Mouse (Mus musculus): ENCODE data around the gene Cad. TPM values are rescaled to one million over a fixed set of nuclear protein-coding genes. Genes with fewer than 3 reads are reported as not detected.

Cad gene
- total and polyA plus RNA-seq, 3 experiments, result 43.1 to 123 (median 106) TPM

- no peaks in the 10 kb centered on the region for H3K79me2 ChIP-seq (replicated peaks; ENCODE audit: control insufficient read depth, extremely low read depth, insufficient read depth, poor library complexity, severe bottlenecking)
- dilution Hi-C loops (cut with MboI; ENCODE audit: extremely low pct_ligation_motif_present, extremely low pct_unique_long_range_greater_than_20kb, low sequenced_read_pairs) (no loop called here), in situ Hi-C loops (cut with MboI; ENCODE audit: low pct_ligation_motif_present, low pct_unique_long_range_greater_than_20kb, low sequenced_read_pairs) (no loop called here)
- no peak overlapping the region for H3K4me2 ChIP-seq (ENCODE audit: insufficient read depth, low read depth, poor library complexity, severe bottlenecking)
- H3K4me1 ChIP-seq (ENCODE audit: control insufficient read depth in 1 of 2, insufficient read depth in 2 of 2), result 0 out of 4 replicates have a peak, but pooled peaks cover 0 to 2% of the 10 kb centered on the region in 2 experiments
- no peak overlapping the region for H3K4me3 ChIP-seq (replicated peaks in 1 of 3; ENCODE audit: low read depth in 2 of 3, low read length in 2 of 3, poor library complexity in 1 of 3)
- no peaks in the 10 kb centered on the region for H3K9me3 ChIP-seq (replicated peaks; ENCODE audit: low read length)
- no peak for DNase-seq (ENCODE audit: extremely low read depth)
- no peak overlapping the region for H3K27ac ChIP-seq (ENCODE audit: insufficient read depth, low read depth)
- no peaks in the 10 kb centered on the region for H3K27me3 ChIP-seq (replicated peaks)
- TF ChIP-seq PAX5 (IDR thresholded peaks at IDR 0.05; ENCODE audit: low read length) (no peak), EP300 (IDR thresholded peaks at IDR 0.05; ENCODE audit: low read length) (no peak), ZKSCAN1 (IDR thresholded peaks at IDR 0.05; ENCODE audit: borderline replicate concordance, low read depth, low read length) (no peak), TCF12 (IDR thresholded peaks at IDR 0.05; ENCODE audit: low read depth, low read length) (no peak), JUN (IDR thresholded peaks at IDR 0.05; ENCODE audit: insufficient read depth, low read depth, low read length) (no peak)
- no peak overlapping the region for H3K9ac ChIP-seq (ENCODE audit: insufficient read depth, low read depth)
- no peaks in the 10 kb centered on the region for H3K36me3 ChIP-seq (replicated peaks in 1 of 2; ENCODE audit: control insufficient read depth in 1 of 2, insufficient read depth in 1 of 2, low read length in 1 of 2)
Measured at GRCm38 (mm10) chr5:31024641-31025040, 29.9 kb upstream of the Cad start.

GRCm38 (mm10) chr5:31030926-31031325 lies 23.7 kb upstream of the Cad start:
- Histone ChIP-seq H3K27me3 (replicated peaks) (no peaks in the 10 kb centered on the region), H3K4me3 (replicated peaks in 1 of 3; ENCODE audit: low read depth in 2 of 3, low read length in 2 of 3, poor library complexity in 1 of 3) (no peak overlapping the region), H3K27ac (ENCODE audit: insufficient read depth, low read depth) (no peak overlapping the region), H3K79me2 (replicated peaks; ENCODE audit: control insufficient read depth, extremely low read depth, insufficient read depth, poor library complexity, severe bottlenecking) (no peaks in the 10 kb centered on the region), H3K36me3 (replicated peaks in 1 of 2; ENCODE audit: control insufficient read depth in 1 of 2, insufficient read depth in 1 of 2, low read length in 1 of 2) (peaks cover 0 to 12% of the 10 kb centered on the region in 2 experiments), H3K9me3 (replicated peaks; ENCODE audit: low read length) (no peaks in the 10 kb centered on the region), H3K4me1 (ENCODE audit: control insufficient read depth in 1 of 2, insufficient read depth in 2 of 2) (no peaks in the 10 kb centered on the region), H3K9ac (ENCODE audit: insufficient read depth, low read depth) (no peak overlapping the region), H3K4me2 (ENCODE audit: insufficient read depth, low read depth, poor library complexity, severe bottlenecking) (no peak overlapping the region)
- dilution Hi-C loops (cut with MboI; ENCODE audit: extremely low pct_ligation_motif_present, extremely low pct_unique_long_range_greater_than_20kb, low sequenced_read_pairs) (no loop called here), in situ Hi-C loops (cut with MboI; ENCODE audit: low pct_ligation_motif_present, low pct_unique_long_range_greater_than_20kb, low sequenced_read_pairs) (no loop called here)
- no peak for DNase-seq (ENCODE audit: extremely low read depth)
- TF ChIP-seq RCOR1 (conservative IDR thresholded peaks at IDR 0.05; ENCODE audit: low read depth, low read length), result no peak
- TF ChIP-seq POLR2A (IDR thresholded peaks at IDR 0.05; ENCODE audit: low read depth, low read length), result no peak
- TF ChIP-seq MAZ (IDR thresholded peaks at IDR 0.05; ENCODE audit: low read depth, low read length), result no peak

GRCm38 (mm10) chr5:31031508-31031907 lies 23.1 kb upstream of the Cad start:
- no peaks in the 10 kb centered on the region for H3K4me1 ChIP-seq (ENCODE audit: control insufficient read depth in 1 of 2, insufficient read depth in 2 of 2)

More at GRCm38 (mm10) chr5:31031508-31031907, 23.1 kb upstream of the Cad start:
- DNase-seq (ENCODE audit: extremely low read depth), result no peak
- in situ Hi-C loops (cut with MboI; ENCODE audit: low pct_ligation_motif_present, low pct_unique_long_range_greater_than_20kb, low sequenced_read_pairs), result no loop called here
- dilution Hi-C loops (cut with MboI; ENCODE audit: extremely low pct_ligation_motif_present, extremely low pct_unique_long_range_greater_than_20kb, low sequenced_read_pairs), result no loop called here
- Histone ChIP-seq H3K27ac (ENCODE audit: insufficient read depth, low read depth) (no peak overlapping the region), H3K4me3 (replicated peaks in 1 of 3; ENCODE audit: low read depth in 2 of 3, low read length in 2 of 3, poor library complexity in 1 of 3) (no peak overlapping the region), H3K36me3 (replicated peaks in 1 of 2; ENCODE audit: control insufficient read depth in 1 of 2, insufficient read depth in 1 of 2, low read length in 1 of 2) (peaks cover 1 to 18% of the 10 kb centered on the region in 2 experiments), H3K9ac (ENCODE audit: insufficient read depth, low read depth) (no peak overlapping the region), H3K9me3 (replicated peaks; ENCODE audit: low read length) (no peaks in the 10 kb centered on the region), H3K27me3 (replicated peaks) (no peaks in the 10 kb centered on the region), H3K79me2 (replicated peaks; ENCODE audit: control insufficient read depth, extremely low read depth, insufficient read depth, poor library complexity, severe bottlenecking) (no peaks in the 10 kb centered on the region), H3K4me2 (ENCODE audit: insufficient read depth, low read depth, poor library complexity, severe bottlenecking) (no peak overlapping the region)
- no peak for TF ChIP-seq SIN3A (IDR thresholded peaks at IDR 0.05; ENCODE audit: low read length)
- no peak for TF ChIP-seq BHLHE40 (IDR thresholded peaks at IDR 0.05; ENCODE audit: low read depth, low read length)
- TF ChIP-seq MAFK (IDR thresholded peaks at IDR 0.05; ENCODE audit: insufficient replicate concordance, low read length), result no peak
- no peak for TF ChIP-seq ZMIZ1 (IDR thresholded peaks at IDR 0.05; ENCODE audit: low read depth, low read length)
- TF ChIP-seq MAX (IDR thresholded peaks at IDR 0.05; ENCODE audit: low read length), result no peak
- no peak for TF ChIP-seq ELF1 (IDR thresholded peaks at IDR 0.05; ENCODE audit: low read depth, low read length)
- TF ChIP-seq TBP (conservative IDR thresholded peaks at IDR 0.05; ENCODE audit: low read depth, low read length), result no peak
- no peak for TF ChIP-seq RCOR1 (conservative IDR thresholded peaks at IDR 0.05; ENCODE audit: low read depth, low read length)
- TF ChIP-seq ZNF384 (IDR thresholded peaks at IDR 0.05; ENCODE audit: low read depth, low read length), result no peak
- TF ChIP-seq CTCF (conservative IDR thresholded peaks at IDR 0.05 in 1 of 2, IDR thresholded peaks at IDR 0.05 in 1 of 2; ENCODE audit: low read depth in 2 of 2, low read length in 2 of 2), result no peak
- TF ChIP-seq MAZ (IDR thresholded peaks at IDR 0.05; ENCODE audit: low read depth, low read length), result no peak
- no peak for TF ChIP-seq TCF12 (IDR thresholded peaks at IDR 0.05; ENCODE audit: low read depth, low read length)
- no peak for TF ChIP-seq JUN (IDR thresholded peaks at IDR 0.05; ENCODE audit: insufficient read depth, low read depth, low read length)
- TF ChIP-seq EP300 (IDR thresholded peaks at IDR 0.05; ENCODE audit: low read length), result no peak
- no peak for TF ChIP-seq ZC3H11A (IDR thresholded peaks at IDR 0.05; ENCODE audit: low read depth, low read length)
- no peak for TF ChIP-seq MXI1 (IDR thresholded peaks at IDR 0.05; ENCODE audit: low read depth, low read length)

Data from CH12.LX (cell line).